Mouse (Mus musculus) adrenal gland, adult 2 months (tissue): ENCODE measurements around the gene Il17a. TPM values are rescaled to one million over a fixed set of nuclear protein-coding genes. Genes with fewer than 3 reads are reported as not detected.

Experiments
- microRNA-seq, 2 experiments: library from miRNA; unstranded; fragments of <30 nt; microRNA quantifications; one replicate each; pipeline ENCODE4 v1.2.0; 2021
- polyA plus RNA-seq: library from polyadenylated mRNA; depleted of rRNA; stranded (reverse); fragments of >200 nt; gene quantifications from 2 replicates; pipeline ENCODE4 v1.2.3, GENCODE M21; 2012; rRNA removed
- total RNA-seq, 2 experiments: library from RNA; stranded (reverse); gene quantifications; 2 replicates each; pipeline ENCODE4 v1.2.3; 2021

Il17a gene
- total and polyA plus RNA-seq, 3 experiments: not detected

Small RNA genes lying within 50 kb of the gene (microRNA-seq; reads per million reads assigned to microRNA genes)
- gene Mir133b: 0 to 0.22 reads per million in 2 experiments

Other genes with a start within 250 kb of the Il17a start
- gene Pkhd1, start 112.8 kb upstream of the Il17a start, total RNA-seq: under 1 TPM; 0.03 to 0.17 TPM
- gene Pkhd1, start 112.8 kb upstream of the Il17a start, polyA plus RNA-seq: not detected in 2 replicates
- gene Il17f, start 59.7 kb downstream of the Il17a start, total RNA-seq: not detected
- gene Il17f, start 59.7 kb downstream of the Il17a start, polyA plus RNA-seq: not detected in 2 replicates
- gene Mcm3, start 89.4 kb downstream of the Il17a start, total RNA-seq: 10 to 100 TPM; 12.6 to 13.6 TPM
- 4.7 and 6.7 TPM in 2 replicates for gene Mcm3, start 89.4 kb downstream of the Il17a start, polyA plus RNA-seq
- 10 to 100 TPM; 39.7 to 51.8 TPM for gene Paqr8, start 159.7 kb downstream of the Il17a start, total RNA-seq
- gene Paqr8, start 159.7 kb downstream of the Il17a start, polyA plus RNA-seq: 133 and 147 TPM in 2 replicates
- 1 to 10 TPM; 1.7 to 2.1 TPM for gene Efhc1, start 220.7 kb downstream of the Il17a start, total RNA-seq
- gene Efhc1, start 220.7 kb downstream of the Il17a start, polyA plus RNA-seq: 0.35 and 0.41 TPM in 2 replicates